Mouse (Mus musculus): ENCODE measurements around the gene Cwc27. TPM values are rescaled to one million over a fixed set of nuclear protein-coding genes. Genes with fewer than 3 reads are reported as not detected.

Cwc27 gene
- polyA plus RNA-seq, 1 experiment, result 12.3 TPM

GRCm38 (mm10) chr13:104640694-104641454 lies 176.1 kb downstream of the Cwc27 start:
- TF ChIP-seq POLR2A (IDR thresholded peaks at IDR 0.05; ENCODE audit: borderline replicate concordance, extremely low read depth, insufficient read depth, insufficient read length, poor library complexity, severe bottlenecking) (no peak), CTCF (IDR thresholded peaks at IDR 0.05; ENCODE audit: borderline replicate concordance, extremely low read depth, insufficient read depth, insufficient read length) (no peak)
- no peak for DNase-seq (ENCODE audit: low read depth)

DNA sequence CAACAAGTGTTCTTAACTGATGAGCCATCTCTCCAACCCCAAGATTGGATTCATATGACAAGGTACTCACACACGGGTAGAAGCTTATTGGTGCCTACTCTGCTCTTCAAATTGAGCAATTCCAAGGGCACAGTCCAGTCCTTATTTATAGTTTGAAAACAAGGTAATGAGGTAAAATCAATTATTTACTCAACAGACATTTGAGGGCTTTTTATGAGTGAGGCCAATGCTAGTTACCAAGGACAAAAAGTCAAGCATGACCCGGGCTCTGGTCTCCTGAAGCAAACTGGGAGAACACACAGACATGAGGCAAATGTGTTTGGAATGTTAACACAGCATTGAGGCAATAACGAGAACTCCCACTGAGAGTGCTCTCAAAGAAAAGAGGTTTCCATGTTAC lies 178.0 kb downstream of the Cwc27 start:
- TF ChIP-seq CTCF (IDR thresholded peaks at IDR 0.05; ENCODE audit: borderline replicate concordance, extremely low read depth, insufficient read depth, insufficient read length) (no peak), POLR2A (IDR thresholded peaks at IDR 0.05; ENCODE audit: borderline replicate concordance, extremely low read depth, insufficient read depth, insufficient read length, poor library complexity, severe bottlenecking) (no peak)
- no peak for DNase-seq (ENCODE audit: low read depth)

DNA sequence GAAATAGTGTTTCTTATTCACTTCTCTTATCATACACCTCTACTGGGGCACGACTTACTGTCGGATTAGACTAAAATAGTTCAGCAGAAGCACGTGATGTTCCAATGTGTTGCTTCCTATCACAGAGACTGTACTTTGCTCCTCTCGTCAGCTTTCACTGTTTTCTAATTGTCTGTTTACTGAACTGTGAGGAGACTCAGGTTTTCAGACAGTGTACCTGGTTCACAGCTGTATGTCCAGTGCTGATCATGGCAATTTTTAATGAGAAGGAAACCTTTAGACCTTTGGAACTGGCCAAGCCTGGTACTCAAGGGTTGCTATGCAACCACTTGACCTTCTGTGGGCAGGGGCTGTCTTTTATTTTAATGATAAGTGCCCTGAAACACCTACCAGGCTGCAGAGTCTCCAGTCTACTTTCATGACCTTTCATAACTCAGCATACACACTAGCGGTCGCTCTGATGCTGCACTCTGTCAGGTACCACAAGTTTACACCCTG lies 180.9 kb downstream of the Cwc27 start:
- DNase-seq (ENCODE audit: low read depth), result no peak
- TF ChIP-seq CTCF (IDR thresholded peaks at IDR 0.05; ENCODE audit: borderline replicate concordance, extremely low read depth, insufficient read depth, insufficient read length) (no peak), POLR2A (IDR thresholded peaks at IDR 0.05; ENCODE audit: borderline replicate concordance, extremely low read depth, insufficient read depth, insufficient read length, poor library complexity, severe bottlenecking) (no peak)

- no peak for DNase-seq (ENCODE audit: low read depth)
- TF ChIP-seq CTCF (IDR thresholded peaks at IDR 0.05; ENCODE audit: borderline replicate concordance, extremely low read depth, insufficient read depth, insufficient read length) (no peak), POLR2A (IDR thresholded peaks at IDR 0.05; ENCODE audit: borderline replicate concordance, extremely low read depth, insufficient read depth, insufficient read length, poor library complexity, severe bottlenecking) (no peak)
Measured at GRCm38 (mm10) chr13:104634708-104635107, 182.2 kb downstream of the Cwc27 start.

DNA sequence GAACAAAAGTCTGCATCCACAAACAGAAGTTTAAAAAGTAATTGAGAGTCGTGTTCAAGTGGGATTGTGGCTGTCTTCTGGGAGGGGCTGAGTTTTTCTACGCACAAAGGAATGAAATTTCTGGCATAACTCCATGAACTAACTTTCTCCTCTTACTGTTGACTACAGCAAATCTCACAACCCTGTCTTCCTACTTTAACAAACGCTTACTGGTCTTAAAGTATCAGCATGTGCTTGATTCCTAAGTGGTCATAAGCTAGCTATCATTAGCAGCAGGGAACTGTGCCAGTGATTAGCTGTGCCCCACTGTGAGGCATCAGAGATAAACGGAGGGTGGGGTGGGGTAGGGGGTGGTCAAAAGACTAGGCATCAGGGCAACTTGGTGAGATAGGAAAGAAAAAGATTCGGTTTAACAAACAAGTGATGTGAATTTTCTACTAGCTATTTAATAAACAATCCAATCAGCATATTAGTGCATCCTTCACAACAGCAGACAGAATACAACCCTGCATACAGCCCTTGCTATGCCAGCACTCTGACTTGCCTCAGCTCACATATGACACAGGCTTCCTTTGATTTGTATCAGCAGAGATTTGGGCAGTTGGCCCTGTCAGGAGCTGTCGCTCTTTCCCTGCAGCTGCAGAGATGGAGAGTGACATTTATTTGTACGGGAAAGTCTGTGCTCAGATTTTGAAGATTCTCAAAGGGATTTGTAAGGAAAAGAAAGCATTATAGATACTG lies 184.3 kb downstream of the Cwc27 start:
- TF ChIP-seq CTCF (IDR thresholded peaks at IDR 0.05; ENCODE audit: borderline replicate concordance, extremely low read depth, insufficient read depth, insufficient read length), result no peak
- no peak for TF ChIP-seq POLR2A (IDR thresholded peaks at IDR 0.05; ENCODE audit: borderline replicate concordance, extremely low read depth, insufficient read depth, insufficient read length, poor library complexity, severe bottlenecking)
- DNase-seq (ENCODE audit: low read depth), result no peak

GRCm38 (mm10) chr13:104631621-104632205 lies 185.2 kb downstream of the Cwc27 start:
- DNase-seq (ENCODE audit: low read depth), result no peak
- TF ChIP-seq CTCF (IDR thresholded peaks at IDR 0.05; ENCODE audit: borderline replicate concordance, extremely low read depth, insufficient read depth, insufficient read length), result no peak
- TF ChIP-seq POLR2A (IDR thresholded peaks at IDR 0.05; ENCODE audit: borderline replicate concordance, extremely low read depth, insufficient read depth, insufficient read length, poor library complexity, severe bottlenecking), result no peak

DNA sequence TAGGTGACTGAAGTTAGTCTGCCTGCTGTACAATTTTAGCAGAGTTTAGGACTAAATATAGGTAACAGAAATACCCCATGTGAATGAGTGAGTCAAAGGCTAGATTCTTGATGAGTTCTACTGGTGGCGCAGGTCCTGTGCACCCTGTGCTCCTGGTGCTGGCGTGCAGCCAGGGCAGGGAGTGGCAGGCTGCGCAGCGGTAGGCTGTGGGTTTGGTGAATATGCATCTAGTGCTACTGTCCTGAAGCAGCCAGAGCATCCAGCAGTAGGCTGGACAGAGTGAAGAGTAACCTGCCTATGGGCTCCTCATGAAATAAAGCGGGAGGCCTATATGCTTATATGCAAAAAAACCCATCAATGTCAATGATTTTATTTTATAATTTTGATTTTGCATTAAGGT lies 186.1 kb downstream of the Cwc27 start:
- TF ChIP-seq POLR2A (IDR thresholded peaks at IDR 0.05; ENCODE audit: borderline replicate concordance, extremely low read depth, insufficient read depth, insufficient read length, poor library complexity, severe bottlenecking), result no peak
- TF ChIP-seq CTCF (IDR thresholded peaks at IDR 0.05; ENCODE audit: borderline replicate concordance, extremely low read depth, insufficient read depth, insufficient read length), result no peak

GRCm38 (mm10) chr13:104629621-104630020 lies 187.3 kb downstream of the Cwc27 start:
- TF ChIP-seq CTCF (IDR thresholded peaks at IDR 0.05; ENCODE audit: borderline replicate concordance, extremely low read depth, insufficient read depth, insufficient read length), result no peak
- no peak for DNase-seq (ENCODE audit: low read depth)

More for the DNA sequence above, 186.1 kb downstream of the Cwc27 start:
- no peak for DNase-seq (ENCODE audit: low read depth)

DNA sequence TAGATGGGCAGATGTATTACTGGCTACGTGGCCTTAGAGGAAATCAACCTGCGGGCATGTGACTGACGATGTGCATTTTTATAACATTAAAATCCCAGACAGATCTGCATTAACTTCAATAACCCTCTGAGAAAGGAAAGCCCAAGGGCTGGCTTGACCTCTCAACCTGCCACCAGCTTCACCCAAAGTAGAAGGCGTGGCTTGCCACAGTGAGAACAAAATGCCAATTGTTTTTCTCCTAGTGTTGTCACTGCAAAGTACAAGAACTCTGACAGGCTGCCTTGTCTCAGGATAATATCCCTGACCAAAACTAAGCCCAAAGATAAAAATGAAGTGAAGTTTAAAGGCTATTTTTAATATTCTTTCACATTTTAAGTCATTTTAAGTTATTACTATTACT lies 188.9 kb downstream of the Cwc27 start:
- DNase-seq (ENCODE audit: low read depth), result no peak
- TF ChIP-seq POLR2A (IDR thresholded peaks at IDR 0.05; ENCODE audit: borderline replicate concordance, extremely low read depth, insufficient read depth, insufficient read length, poor library complexity, severe bottlenecking) (no peak), CTCF (IDR thresholded peaks at IDR 0.05; ENCODE audit: borderline replicate concordance, extremely low read depth, insufficient read depth, insufficient read length) (no peak)

GRCm38 (mm10) chr13:104627169-104627909 lies 189.6 kb downstream of the Cwc27 start:
- TF ChIP-seq CTCF (IDR thresholded peaks at IDR 0.05; ENCODE audit: borderline replicate concordance, extremely low read depth, insufficient read depth, insufficient read length) (no peak), POLR2A (IDR thresholded peaks at IDR 0.05; ENCODE audit: borderline replicate concordance, extremely low read depth, insufficient read depth, insufficient read length, poor library complexity, severe bottlenecking) (no peak)
- DNase-seq (ENCODE audit: low read depth), result no peak

Data from brain, embryonic 14.5 days (tissue).